Mouse (Mus musculus): ENCODE measurements around the gene Pomt1. TPM values are rescaled to one million over a fixed set of nuclear protein-coding genes. Genes with fewer than 3 reads are reported as not detected.

Pomt1 gene
- total RNA-seq (2021) = 10 to 100 TPM; 25.6 to 26.4 TPM

- DNase-seq = peak; percentile 88
Observed at GRCm38 (mm10) chr2:32235886-32236759, at the start of gene Pomt1. Gene Pomt1, plus strand, starts transcription at chr2:32236590.

- DNase-seq = peak; percentile 69 to 70
Observed at GRCm38 (mm10) chr2:32187019-32187551, 49.3 kb upstream of the Pomt1 start.

GRCm38 (mm10) chr2:32187649-32188048 lies 48.7 kb upstream of the Pomt1 start:
- DNase-seq = no peak

- DNase-seq = no peak
Observed at GRCm38 (mm10) chr2:32189060-32189681, 47.2 kb upstream of the Pomt1 start.

GRCm38 (mm10) chr2:32190620-32191019 lies 45.8 kb upstream of the Pomt1 start:
- DNase-seq = no peak

GRCm38 (mm10) chr2:32191872-32192507 lies 44.4 kb upstream of the Pomt1 start:
- DNase-seq = no peak

GRCm38 (mm10) chr2:32198977-32199376 lies 37.4 kb upstream of the Pomt1 start:
- DNase-seq = no peak

- DNase-seq = no peak
Observed at GRCm38 (mm10) chr2:32200033-32200432, 36.4 kb upstream of the Pomt1 start.

- DNase-seq = no peak
Observed at GRCm38 (mm10) chr2:32200712-32201111, 35.7 kb upstream of the Pomt1 start.

- DNase-seq = no peak
Observed at GRCm38 (mm10) chr2:32201527-32201926, 34.9 kb upstream of the Pomt1 start.

- no peak for DNase-seq
Observed at GRCm38 (mm10) chr2:32203853-32204252, 32.5 kb upstream of the Pomt1 start.

GRCm38 (mm10) chr2:32207682-32208081 lies 28.7 kb upstream of the Pomt1 start:
- no peak for DNase-seq

GRCm38 (mm10) chr2:32211689-32212088 lies 24.7 kb upstream of the Pomt1 start:
- no peak for DNase-seq

GRCm38 (mm10) chr2:32213000-32213399 lies 23.4 kb upstream of the Pomt1 start:
- no peak for DNase-seq

GRCm38 (mm10) chr2:32215576-32215975 lies 20.8 kb upstream of the Pomt1 start:
- no peak for DNase-seq

- DNase-seq = no peak
Observed at GRCm38 (mm10) chr2:32216506-32216905, 19.9 kb upstream of the Pomt1 start.

GRCm38 (mm10) chr2:32217656-32218055 lies 18.7 kb upstream of the Pomt1 start:
- DNase-seq = no peak

GRCm38 (mm10) chr2:32218113-32218512 lies 18.3 kb upstream of the Pomt1 start:
- DNase-seq = no peak

GRCm38 (mm10) chr2:32218541-32219334 lies 17.7 kb upstream of the Pomt1 start:
- DNase-seq = no peak

- DNase-seq = no peak
Observed at GRCm38 (mm10) chr2:32219501-32219900, 16.9 kb upstream of the Pomt1 start.

GRCm38 (mm10) chr2:32220021-32220420 lies 16.4 kb upstream of the Pomt1 start:
- DNase-seq = no peak

- no peak for DNase-seq
Observed at GRCm38 (mm10) chr2:32220969-32221368, 15.4 kb upstream of the Pomt1 start.
